Mouse (Mus musculus): ENCODE results near the gene Abhd17a. TPM values are rescaled to one million over a fixed set of nuclear protein-coding genes. Genes with fewer than 3 reads are reported as not detected.

The Abhd17a gene
- total and polyA plus RNA-seq, 3 experiments: 37.2 to 49.1 (median 48.0) TPM

- no peaks in the 10 kb centered on the region for H3K27me3 ChIP-seq (replicated peaks)
- no peak for DNase-seq (ENCODE audit: extremely low read depth)
- H3K4me3 ChIP-seq (replicated peaks in 1 of 3; ENCODE audit: low read depth in 2 of 3, low read length in 2 of 3, poor library complexity in 1 of 3): no peak overlapping the region
- no peak overlapping the region for H3K4me2 ChIP-seq (ENCODE audit: insufficient read depth, low read depth, poor library complexity, severe bottlenecking)
- H3K36me3 ChIP-seq (replicated peaks in 1 of 2; ENCODE audit: control insufficient read depth in 1 of 2, insufficient read depth in 1 of 2, low read length in 1 of 2): peaks cover 31 to 61% of the 10 kb centered on the region in 2 experiments
- in situ Hi-C loops (cut with MboI; ENCODE audit: low pct_ligation_motif_present, low pct_unique_long_range_greater_than_20kb, low sequenced_read_pairs) (no loop called here), dilution Hi-C loops (cut with MboI; ENCODE audit: extremely low pct_ligation_motif_present, extremely low pct_unique_long_range_greater_than_20kb, low sequenced_read_pairs) (no loop called here)
- TF ChIP-seq NELFE (IDR thresholded peaks at IDR 0.05; ENCODE audit: low read depth, low read length) (no peak), ZNF384 (IDR thresholded peaks at IDR 0.05; ENCODE audit: low read depth, low read length) (peak; percentile 50), HCFC1 (IDR thresholded peaks at IDR 0.05; ENCODE audit: low read depth, low read length) (no peak), NRF1 (IDR thresholded peaks at IDR 0.05; ENCODE audit: low read depth, low read length) (no peak)
- peaks cover 21 to 73% of the 10 kb centered on the region in 2 experiments for H3K4me1 ChIP-seq (ENCODE audit: control insufficient read depth in 1 of 2, insufficient read depth in 2 of 2)
- no peak overlapping the region for H3K27ac ChIP-seq (ENCODE audit: insufficient read depth, low read depth)
- peaks cover 7% of the 10 kb centered on the region for H3K79me2 ChIP-seq (replicated peaks; ENCODE audit: control insufficient read depth, extremely low read depth, insufficient read depth, poor library complexity, severe bottlenecking)
- H3K9me3 ChIP-seq (replicated peaks; ENCODE audit: low read length): no peaks in the 10 kb centered on the region
- H3K9ac ChIP-seq (ENCODE audit: insufficient read depth, low read depth): no peak overlapping the region
Observed at GRCm38 (mm10) chr10:80583047-80583446, 7.1 kb downstream of the Abhd17a start.

- Histone ChIP-seq H3K27ac (ENCODE audit: insufficient read depth, low read depth) (peak overlapping the region; percentile 62), H3K9ac (ENCODE audit: insufficient read depth, low read depth) (peak overlapping the region; percentile 68), H3K4me3 (replicated peaks in 1 of 3; ENCODE audit: low read depth in 2 of 3, low read length in 2 of 3, poor library complexity in 1 of 3) (peak overlapping the region; percentile 57 to 91 (median 69)), H3K4me2 (ENCODE audit: insufficient read depth, low read depth, poor library complexity, severe bottlenecking) (peak overlapping the region; percentile 76), H3K27me3 (replicated peaks) (no peaks in the 10 kb centered on the region), H3K36me3 (replicated peaks in 1 of 2; ENCODE audit: control insufficient read depth in 1 of 2, insufficient read depth in 1 of 2, low read length in 1 of 2) (peaks cover 8 to 37% of the 10 kb centered on the region in 2 experiments), H3K9me3 (replicated peaks; ENCODE audit: low read length) (no peaks in the 10 kb centered on the region), H3K79me2 (replicated peaks; ENCODE audit: control insufficient read depth, extremely low read depth, insufficient read depth, poor library complexity, severe bottlenecking) (peaks cover 27% of the 10 kb centered on the region), H3K4me1 (ENCODE audit: control insufficient read depth in 1 of 2, insufficient read depth in 2 of 2) (peaks cover 15 to 49% of the 10 kb centered on the region in 2 experiments)
- in situ Hi-C loops (cut with MboI; ENCODE audit: low pct_ligation_motif_present, low pct_unique_long_range_greater_than_20kb, low sequenced_read_pairs) (loop anchor here (5.0 kb wide), 1 partner anchor 108 kb away; no protein-coding TSS in a partner anchor), dilution Hi-C loops (cut with MboI; ENCODE audit: extremely low pct_ligation_motif_present, extremely low pct_unique_long_range_greater_than_20kb, low sequenced_read_pairs) (no loop called here)
- DNase-seq (ENCODE audit: extremely low read depth): peak; percentile 96
- 0 out of 2 replicates have a peak, but pooled peaks have one; percentile 15 for TF ChIP-seq ZNF384 (IDR thresholded peaks at IDR 0.05; ENCODE audit: low read depth, low read length)
- TF ChIP-seq ETS1 (conservative IDR thresholded peaks at IDR 0.05; ENCODE audit: low read depth, low read length): 0 out of 2 replicates have a peak, but pooled peaks have one; percentile 22
- TF ChIP-seq MAZ (IDR thresholded peaks at IDR 0.05; ENCODE audit: low read depth, low read length): peak; percentile 64; the same call in 1 of the 2 replicates
- peak; percentile 60 for TF ChIP-seq RAD21 (IDR thresholded peaks at IDR 0.05; ENCODE audit: low read depth, low read length)
- no peak for TF ChIP-seq TCF12 (IDR thresholded peaks at IDR 0.05; ENCODE audit: low read depth, low read length)
- peak; percentile 93 for TF ChIP-seq MYC (IDR thresholded peaks at IDR 0.05; ENCODE audit: low read depth, low read length)
- TF ChIP-seq POLR2A (IDR thresholded peaks at IDR 0.05; ENCODE audit: low read depth, low read length): peak; percentile 47; the same call in 1 of the 2 replicates
- no peak for TF ChIP-seq GABPA (IDR thresholded peaks at IDR 0.05; ENCODE audit: insufficient replicate concordance, low read depth, low read length)
- TF ChIP-seq ZKSCAN1 (IDR thresholded peaks at IDR 0.05; ENCODE audit: borderline replicate concordance, low read depth, low read length): no peak
- peak; percentile 51 for TF ChIP-seq IRF4 (IDR thresholded peaks at IDR 0.05; ENCODE audit: low read depth, low read length)
- TF ChIP-seq MEF2A (IDR thresholded peaks at IDR 0.05; ENCODE audit: borderline replicate concordance, low read depth, low read length): peak; percentile 12; the same call in 1 of the 2 replicates
- peak; percentile 61; the same call in 1 of the 2 replicates for TF ChIP-seq MXI1 (IDR thresholded peaks at IDR 0.05; ENCODE audit: low read depth, low read length)
- peak; percentile 58; the same call in 1 of the 2 replicates for TF ChIP-seq MAX (IDR thresholded peaks at IDR 0.05; ENCODE audit: low read length)
- peak; percentile 87 for TF ChIP-seq SMC3 (IDR thresholded peaks at IDR 0.05; ENCODE audit: low read depth, low read length)
- TF ChIP-seq PAX5 (IDR thresholded peaks at IDR 0.05; ENCODE audit: low read length): no peak
- 0 out of 2 replicates have a peak, but pooled peaks have one; percentile 7 for TF ChIP-seq EP300 (IDR thresholded peaks at IDR 0.05; ENCODE audit: low read length)
- TF ChIP-seq NELFE (IDR thresholded peaks at IDR 0.05; ENCODE audit: low read depth, low read length): peak; percentile 56
- 0 out of 2 replicates have a peak, but pooled peaks have one; percentile 26 for TF ChIP-seq ELF1 (IDR thresholded peaks at IDR 0.05; ENCODE audit: low read depth, low read length)
- TF ChIP-seq BHLHE40 (IDR thresholded peaks at IDR 0.05; ENCODE audit: low read depth, low read length): 0 out of 2 replicates have a peak, but pooled peaks have one; percentile 43
- peak in 1 of 2 experiments; percentile 88 for TF ChIP-seq CTCF (conservative IDR thresholded peaks at IDR 0.05 in 1 of 2, IDR thresholded peaks at IDR 0.05 in 1 of 2; ENCODE audit: low read depth in 2 of 2, low read length in 2 of 2)
Observed at GRCm38 (mm10) chr10:80578911-80579310, 11.2 kb downstream of the Abhd17a start.

All from CH12.LX (cell line).